Mouse (Mus musculus) cerebellum, adult 9-11 months (tissue): ENCODE measurements around the gene Spata6.

ENCODE experiments used
- DNase-seq: peaks from one replicate; pipeline ENCODE4 v3.0.0; 2022

The Spata6 gene

GRCm38 (mm10) chr4:111852626-111853025 is 132.8 kb downstream of the Spata6 start:
- no peak for DNase-seq

GRCm38 (mm10) chr4:111866701-111867100 is 146.9 kb downstream of the Spata6 start:
- no peak for DNase-seq

GRCm38 (mm10) chr4:111867743-111868401 is 148.1 kb downstream of the Spata6 start:
- no peak for DNase-seq
